28 mouse cellular contexts compared by ENCODE assay signal in the genomic region with DNA sequence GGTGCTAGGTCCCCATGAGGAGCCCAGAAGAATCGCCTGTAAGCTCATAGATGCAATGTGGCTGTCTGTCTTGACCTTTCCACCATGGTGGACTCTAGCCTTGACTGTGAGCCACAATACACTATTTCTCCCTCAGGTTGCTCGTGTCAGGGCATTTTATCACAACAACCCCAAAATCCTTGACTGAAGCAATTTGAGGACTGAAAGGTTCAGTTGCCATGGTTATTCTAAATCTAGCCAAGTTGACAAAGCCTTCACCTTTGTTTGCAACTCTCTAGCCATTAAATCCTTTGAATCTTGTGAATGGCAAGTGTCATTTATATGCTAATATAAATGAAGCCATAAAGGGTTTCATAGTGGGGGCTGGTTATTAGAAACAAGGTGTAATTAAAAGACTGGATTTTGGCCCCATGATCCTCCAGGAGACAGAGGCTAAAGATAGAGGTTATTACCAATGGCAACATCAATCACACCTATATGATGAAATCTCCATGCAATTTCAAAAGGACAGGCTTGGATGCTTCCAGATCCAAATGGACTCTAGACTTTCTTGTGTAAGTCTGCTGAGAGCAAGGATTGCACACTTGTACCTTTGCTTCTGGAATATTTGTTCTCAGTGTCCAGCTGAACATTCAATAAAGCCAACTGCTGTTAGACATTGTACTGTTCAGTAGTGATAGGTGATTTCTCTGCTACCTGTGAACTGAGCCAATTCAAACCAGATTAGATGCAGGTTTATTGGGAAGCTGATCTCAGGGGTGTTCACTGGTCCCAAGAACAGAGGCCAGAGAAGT. TPM values are rescaled to one million over a fixed set of nuclear protein-coding genes. Genes with fewer than 3 reads are reported as not detected.
A peak's percentile ranks its signal among the peaks of the same experiment; 100 is the strongest.
DNase-seq lines count a peak whose midpoint lies in the region; ATAC-seq and TF ChIP-seq lines count a peak whose summit lies in the region.
"Had no signal": no experiment of that assay in that cellular context is flagged by ENCODE, and none has a peak within 500 bp of the region (broad histone marks: within the 10 kb centered on the region; RNA-seq: fewer than 3 reads in every experiment).

No protein-coding gene starts in this region.

- no peaks in the 10 kb centered on the region for H3K36me3 ChIP-seq in liver, embryonic 16.5 days (ENCODE audit: control insufficient read depth, insufficient read depth)
- no peaks in the 10 kb centered on the region for H3K36me3 ChIP-seq in liver, embryonic 11.5 days (ENCODE audit: control insufficient read depth, insufficient read depth, low read length)
- H3K36me3 ChIP-seq in intestine, embryonic 16.5 days (ENCODE audit: control insufficient read depth, insufficient read depth, low read length) = no peaks in the 10 kb centered on the region
- H3K36me3 ChIP-seq in small intestine, adult 2 months (ENCODE audit: control insufficient read depth, insufficient read depth, low read length) = no peaks in the 10 kb centered on the region
- H3K36me3 ChIP-seq: embryonic facial prominence, embryonic 10.5 days; embryonic facial prominence, embryonic 13.5 days; heart, embryonic 10.5 days; heart, embryonic 13.5 days had no signal

- peak overlapping the region; percentile 75 for H3K27ac ChIP-seq in liver, embryonic 16.5 days (ENCODE audit: low read length)
- no peak overlapping the region for H3K27ac ChIP-seq in liver, embryonic 11.5 days (ENCODE audit: low read depth, low read length)
- H3K27ac ChIP-seq in intestine, embryonic 16.5 days (ENCODE audit: low read length) = no peak overlapping the region
- H3K27ac ChIP-seq in small intestine, adult 2 months (ENCODE audit: insufficient read depth, low read depth, low read length) = peak overlapping the region; percentile 86
- H3K27ac ChIP-seq: embryonic facial prominence, embryonic 10.5 days; embryonic facial prominence, embryonic 13.5 days; heart, adult 2 months; heart, embryonic 10.5 days; heart, embryonic 13.5 days; hindbrain, embryonic 14.5 days; hindbrain, postnatal 0 days had no signal

- ATAC-seq in liver, embryonic 16.5 days (ENCODE audit: low read depth) = peak; percentile 91
- ATAC-seq in liver, embryonic 11.5 days (replicated peaks; ENCODE audit: low FRiP score) = no peak
- ATAC-seq in intestine, embryonic 16.5 days = peak; percentile 73
- ATAC-seq: CD4-positive, CD25-positive, alpha-beta regulatory T cell, adult 4 months; forebrain, embryonic 14.5 days; forebrain, postnatal 0 days; hindbrain, postnatal 0 days had no signal

- no peaks in the 10 kb centered on the region for H3K27me3 ChIP-seq in liver, embryonic 16.5 days (ENCODE audit: control insufficient read depth, insufficient read depth, low read depth, low read length)
- no peaks in the 10 kb centered on the region for H3K27me3 ChIP-seq in liver, embryonic 11.5 days (replicated peaks; ENCODE audit: control insufficient read depth, insufficient read depth, low read length)
- H3K27me3 ChIP-seq in intestine, embryonic 16.5 days (replicated peaks; ENCODE audit: control insufficient read depth, insufficient read depth, low read length) = no peaks in the 10 kb centered on the region
- no peaks in the 10 kb centered on the region for H3K27me3 ChIP-seq in small intestine, adult 2 months (ENCODE audit: control insufficient read depth, insufficient read depth, low read length)
- H3K27me3 ChIP-seq: embryonic facial prominence, embryonic 13.5 days had no signal

- 46% methylated on average over 2 of the region's 2 CpGs for WGBS in liver, embryonic 16.5 days (ENCODE audit: insufficient replicate concordance)
- 53% methylated on average over 2 of the region's 2 CpGs for WGBS in liver, embryonic 11.5 days
- 78% methylated on average over 2 of the region's 2 CpGs for whole genome bisulfite sequencing in intestine, embryonic 16.5 days
- WGBS in small intestine, adult 2 months = 73% methylated on average over 2 of the region's 2 CpGs
- 84% methylated on average over 2 of the region's 2 CpGs for whole genome bisulfite sequencing in lung, adult 2 months

- H3K4me3 ChIP-seq in liver, embryonic 16.5 days (ENCODE audit: low read depth, low read length) = no peak overlapping the region
- H3K4me3 ChIP-seq in liver, embryonic 11.5 days (ENCODE audit: low read depth, low read length) = no peak overlapping the region
- H3K4me3 ChIP-seq in intestine, embryonic 16.5 days (ENCODE audit: low read length) = no peak overlapping the region
- no peak overlapping the region for H3K4me3 ChIP-seq in small intestine, adult 2 months (ENCODE audit: low read depth, low read length)
- no peak overlapping the region for H3K4me3 ChIP-seq in lung, adult 2 months (replicated peaks; ENCODE audit: extremely low read depth, low read depth, low read length)
- H3K4me3 ChIP-seq: embryonic facial prominence, embryonic 10.5 days; embryonic facial prominence, embryonic 13.5 days; heart, adult 2 months; heart, embryonic 10.5 days; heart, embryonic 13.5 days had no signal

- TF ChIP-seq POLR2A in small intestine, adult 2 months (IDR thresholded peaks at IDR 0.05; ENCODE audit: low read depth, low read length) = no peak
- no peak for TF ChIP-seq POLR2A in lung, adult 2 months (IDR thresholded peaks at IDR 0.05; ENCODE audit: borderline replicate concordance, extremely low read depth, low read depth, low read length)

- H3K9me3 ChIP-seq in liver, embryonic 16.5 days (replicated peaks; ENCODE audit: control insufficient read depth, low read length) = no peaks in the 10 kb centered on the region
- no peaks in the 10 kb centered on the region for H3K9me3 ChIP-seq in liver, embryonic 11.5 days (ENCODE audit: control insufficient read depth, low read length)
- no peaks in the 10 kb centered on the region for H3K9me3 ChIP-seq in intestine, embryonic 16.5 days (ENCODE audit: control insufficient read depth, low read length)
- H3K9me3 ChIP-seq: embryonic facial prominence, embryonic 10.5 days; embryonic facial prominence, embryonic 13.5 days; heart, embryonic 10.5 days; heart, embryonic 13.5 days had no signal

- no peak overlapping the region for H3K4me2 ChIP-seq in liver, embryonic 16.5 days (ENCODE audit: low read depth, low read length)
- no peak overlapping the region for H3K4me2 ChIP-seq in liver, embryonic 11.5 days
- no peak overlapping the region for H3K4me2 ChIP-seq in intestine, embryonic 16.5 days (ENCODE audit: low read depth, low read length)
- H3K4me2 ChIP-seq: embryonic facial prominence, embryonic 13.5 days; heart, embryonic 13.5 days; hindbrain, embryonic 14.5 days had no signal

- H3K4me1 ChIP-seq in liver, embryonic 16.5 days (ENCODE audit: control insufficient read depth, low read depth, low read length) = no peaks in the 10 kb centered on the region; the same call in 1 of the 2 replicates
- no peaks in the 10 kb centered on the region for H3K4me1 ChIP-seq in liver, embryonic 11.5 days (replicated peaks; ENCODE audit: control insufficient read depth, insufficient read depth, low read length)
- H3K4me1 ChIP-seq in intestine, embryonic 16.5 days (ENCODE audit: control insufficient read depth, insufficient read depth, low read length) = no peaks in the 10 kb centered on the region
- H3K4me1 ChIP-seq in small intestine, adult 2 months (ENCODE audit: control insufficient read depth, insufficient read depth, insufficient read length, low read length) = peaks cover 7% of the 10 kb centered on the region; the same call in 1 of the 2 replicates
- no peaks in the 10 kb centered on the region for H3K4me1 ChIP-seq in lung, adult 2 months (ENCODE audit: control insufficient read depth, insufficient read depth, low read length)
- H3K4me1 ChIP-seq: embryonic facial prominence, embryonic 10.5 days; embryonic facial prominence, embryonic 13.5 days; heart, embryonic 10.5 days had no signal

- no peak overlapping the region for H3K9ac ChIP-seq in liver, embryonic 16.5 days (ENCODE audit: low read depth, low read length)
- H3K9ac ChIP-seq in liver, embryonic 11.5 days (ENCODE audit: low read depth, low read length) = no peak overlapping the region
- H3K9ac ChIP-seq in intestine, embryonic 16.5 days (ENCODE audit: low read depth, low read length) = no peak overlapping the region
- H3K9ac ChIP-seq: embryonic facial prominence, embryonic 13.5 days; forebrain, postnatal 0 days; heart, embryonic 13.5 days; hindbrain, embryonic 14.5 days had no signal

- no peak for DNase-seq in liver, embryonic 11.5 days (ENCODE audit: low spot score)
- DNase-seq in fat pad, adult 2 months (ENCODE audit: extremely low read depth, low read depth, low spot score) = peak; percentile 52
- no peak for DNase-seq in frontal cortex, postnatal 14 days (ENCODE audit: low spot score in 2 of 2)
- no peak for DNase-seq in lung, adult 2 months
- DNase-seq in MN1 (ENCODE audit: low spot score) = no peak
- DNase-seq: adrenal gland, adult 8-10 months; adrenal gland, postnatal 25 days; cerebellum, adult 11-12 months; cerebellum, adult 8-10 months; cerebellum, postnatal 10 days; cerebellum, postnatal 36 days; embryo, embryonic 11 days; forebrain, postnatal 0 days; gastrocnemius, postnatal 25 days; heart, adult 2 months; heart, postnatal 14 days; heart, postnatal 4 days had no signal

- no peak for TF ChIP-seq CTCF in small intestine, adult 2 months (IDR thresholded peaks at IDR 0.05; ENCODE audit: extremely low read depth, insufficient read length, insufficient replicate concordance, low read depth, low read length)
- TF ChIP-seq CTCF in lung, adult 2 months (IDR thresholded peaks at IDR 0.05; ENCODE audit: insufficient read depth, low read length) = no peak

RNA-seq across cellular contexts. Expression of a gene that starts 59.5 kb away (rescaled TPM):
- 10.7 and 13.1 TPM in 2 replicates for polyA plus RNA-seq in liver, embryonic 16.5 days (2015; fragmentation: Nextera tagmentation; extraction: Ambion mirVana)
- 15.8 and 16.2 TPM in 2 replicates for polyA plus RNA-seq in liver, embryonic 11.5 days (2014; fragmentation: Nextera tagmentation; extraction: Ambion mirVana)
- polyA plus RNA-seq in intestine, embryonic 16.5 days (2015; fragmentation: Nextera tagmentation; extraction: Ambion mirVana) = 11.4 and 14.6 TPM in 2 replicates
- 57.0 and 73.1 TPM in 2 replicates for polyA plus RNA-seq in small intestine, adult 2 months (2012; rRNA removed)
- 36.2 and 39.7 TPM in 2 replicates for polyA plus RNA-seq in lung, adult 2 months (2012; rRNA removed)

Comparison
In these comparisons a context has a peak if more than half of its experiments do, and no peak if none do; other contexts are left out.
1. H3K27ac ChIP-seq: peak in liver, embryonic 16.5 days (single experiment) and small intestine, adult 2 months (single experiment); none in liver, embryonic 11.5 days (single experiment) and intestine, embryonic 16.5 days (single experiment).